Mouse (Mus musculus) cortical plate, adult 2 months (tissue): ENCODE data around the gene Mmd.

Source experiments
- CTCF ChIP-seq: fragments of 200-500 bp; IDR thresholded peaks from 2 replicates; pipeline ENCODE4 v1.5.1; 2011; ENCODE audit warnings: mild to moderate bottlenecking, control low read depth, low read length; ENCODE audit not compliant: insufficient read depth; ENCODE audit errors: extremely low read depth
- POLR2A ChIP-seq: fragments of 200-500 bp; IDR thresholded peaks from 2 replicates; pipeline ENCODE4 v1.6.1; 2011; ENCODE audit warnings: mild to moderate bottlenecking, low read length, control low read depth; ENCODE audit not compliant: insufficient read depth; ENCODE audit errors: extremely low read depth

- TF ChIP-seq CTCF (no peak), POLR2A (no peak)
Observed at GRCm38 (mm10) chr11:90283159-90283558, 33.9 kb downstream of the Mmd start.
